Mouse (Mus musculus): Measurements from ENCODE around the gene B230104I21Rik. TPM values are rescaled to one million over a fixed set of nuclear protein-coding genes. Genes with fewer than 3 reads are reported as not detected.

Gene B230104I21Rik
- polyA plus RNA-seq, 1 experiment, result not detected

- no peak for DNase-seq (ENCODE audit: low read depth)
These were observed 57.5 kb downstream of the B230104I21Rik start for GRCm38 (mm10) chr4:154393196-154394122.

GRCm38 (mm10) chr4:154394123-154394722 lies 58.3 kb downstream of the B230104I21Rik start:
- DNase-seq (ENCODE audit: low read depth), result no peak

- no peak for DNase-seq (ENCODE audit: low read depth)
These were observed 60.9 kb downstream of the B230104I21Rik start for GRCm38 (mm10) chr4:154396652-154397301.

Other genes starting within 250 kb of the B230104I21Rik start
- gene Trp73, start 195.9 kb upstream of the B230104I21Rik start, polyA plus RNA-seq (2012; rRNA removed), result 0.82 and 0.96 TPM in 2 replicates
- gene Wrap73, start 193.8 kb upstream of the B230104I21Rik start, polyA plus RNA-seq (2012; rRNA removed), result 14.4 and 18.0 TPM in 2 replicates
- 139 and 174 TPM in 2 replicates for gene Tprgl, start 175.5 kb upstream of the B230104I21Rik start, polyA plus RNA-seq (2012; rRNA removed)
- 18.3 and 27.3 TPM in 2 replicates for gene Megf6, start 165.4 kb upstream of the B230104I21Rik start, polyA plus RNA-seq (2012; rRNA removed)
- gene Arhgef16, start 34.5 kb upstream of the B230104I21Rik start, polyA plus RNA-seq (2012; rRNA removed), result 24.0 and 33.3 TPM in 2 replicates